Mouse (Mus musculus): ENCODE results near the gene Myo18b.

DNA sequence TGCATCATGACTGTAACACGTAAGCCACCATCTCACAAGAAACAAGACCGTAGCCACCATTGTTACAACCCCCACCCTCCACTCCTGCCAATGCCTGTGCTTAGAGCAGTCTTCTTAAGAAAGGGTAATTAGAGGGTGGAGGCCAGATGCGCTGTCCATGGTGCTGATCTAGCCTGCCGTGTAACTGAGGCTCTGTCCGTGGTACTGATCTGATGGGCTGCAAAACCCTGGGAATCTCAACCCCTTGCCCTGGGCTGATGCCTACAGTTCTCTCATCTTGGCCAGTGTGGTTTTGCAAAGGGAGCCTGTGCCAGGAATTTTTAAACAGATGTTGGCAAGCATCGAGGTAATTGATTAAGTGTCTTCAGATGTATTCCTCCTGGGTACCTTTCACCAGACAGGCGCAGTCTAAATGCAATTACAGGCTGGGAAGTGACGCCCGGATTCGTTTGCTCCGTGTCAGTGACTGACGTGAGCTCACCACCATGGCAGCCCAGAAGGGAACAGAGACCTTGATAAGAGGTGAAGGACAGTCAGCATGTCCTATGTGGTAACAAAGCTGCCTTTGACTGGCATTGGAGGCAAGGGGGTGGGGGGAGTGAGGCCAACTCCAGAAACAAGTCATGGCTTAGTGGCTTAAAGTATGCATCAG lies 177.4 kb downstream of the Myo18b start:
- no peak for TF ChIP-seq CTCF (IDR thresholded peaks at IDR 0.05; ENCODE audit: control insufficient read depth, insufficient read depth, insufficient read length)
- TF ChIP-seq USF1 (IDR thresholded peaks at IDR 0.05; ENCODE audit: low read depth): no peak
